Mouse (Mus musculus) monocyte, adult 59 days (primary cell): ENCODE data around the gene Gm3594. TPM values are rescaled to one million over a fixed set of nuclear protein-coding genes. Genes with fewer than 3 reads are reported as not detected.

Experiments
- total RNA-seq, 2 experiments: library from RNA; stranded (reverse); gene quantifications; one replicate each; pipeline ENCODE4 v1.2.4; 2023

Gene Gm3594
- not detected for total RNA-seq

GRCm38 (mm10) chr14:6444511-6444910 lies at the start of gene Gm3594:
Gene Gm3594, minus strand, starts transcription at chr14:6444611.

GRCm38 (mm10) chr14:6412382-6412781 lies 32.0 kb downstream of the Gm3594 start, which contains the start of gene Gm3591:
Gene Gm3591, minus strand, starts transcription at chr14:6412482.

GRCm38 (mm10) chr14:6390219-6390618 lies 54.2 kb downstream of the Gm3594 start, which contains the start of gene Gm16440:
Gene Gm16440, minus strand, starts transcription at chr14:6390319.

Other genes starting within 250 kb of the Gm3594 start
- gene Gm21560, start 225.3 kb downstream of the Gm3594 start, total RNA-seq = not detected
- not detected for gene Gm3411, start 157.4 kb downstream of the Gm3594 start, total RNA-seq
- gene Gm21103, start 139.8 kb downstream of the Gm3594 start, total RNA-seq = not detected
- gene Gm3618, start 100.9 kb downstream of the Gm3594 start, total RNA-seq = not detected
- gene Gm16440, start 54.3 kb downstream of the Gm3594 start, total RNA-seq = not detected
- gene Gm3591, start 32.1 kb downstream of the Gm3594 start, total RNA-seq = not detected
- not detected for gene Gm8356, start 92.7 kb upstream of the Gm3594 start, total RNA-seq
- not detected for gene Gm3629, start 146.0 kb upstream of the Gm3594 start, total RNA-seq
- gene Gm3460, start 177.8 kb upstream of the Gm3594 start, total RNA-seq = not detected
- gene Gm10251, start 239.6 kb upstream of the Gm3594 start, total RNA-seq = not detected